Mouse (Mus musculus) 416B (cell line): ENCODE data around the gene Dut.
"Not testable (repeated sequence)": the region's sequence is repeated elsewhere in the genome, so short reads cannot be mapped to it uniquely, and the experiment has no call there.

Experiments used
- DNase-seq: peaks from one replicate; pipeline ENCODE4 v3.0.0; 2011; ENCODE audit warnings: low read depth

Gene Dut

GRCm38 (mm10) chr2:125254630-125255029 is 7.6 kb downstream of the Dut start:
- DNase-seq, result no peak

GRCm38 (mm10) chr2:125255886-125256285 is 8.9 kb downstream of the Dut start:
- no peak for DNase-seq

GRCm38 (mm10) chr2:125259230-125260120 is 12.5 kb downstream of the Dut start:
- peak; percentile 73 for DNase-seq

GRCm38 (mm10) chr2:125260326-125260725 is 13.3 kb downstream of the Dut start:
- DNase-seq, result no peak

- DNase-seq, result peak; percentile 52
Observed at GRCm38 (mm10) chr2:125263056-125263455, 16.1 kb downstream of the Dut start.

GRCm38 (mm10) chr2:125263753-125264152 is 16.8 kb downstream of the Dut start:
- no peak for DNase-seq

GRCm38 (mm10) chr2:125268876-125269275 is 21.9 kb downstream of the Dut start:
- no peak for DNase-seq

GRCm38 (mm10) chr2:125275617-125276016 is 28.6 kb downstream of the Dut start:
- no peak for DNase-seq

- no peak for DNase-seq
Observed at GRCm38 (mm10) chr2:125276692-125277091, 29.7 kb downstream of the Dut start.

GRCm38 (mm10) chr2:125278474-125278873 is 31.5 kb downstream of the Dut start:
- peak; percentile 72 for DNase-seq

- DNase-seq, result not testable (repeated sequence)
Observed at GRCm38 (mm10) chr2:125279995-125280394, 33.0 kb downstream of the Dut start.

- no peak for DNase-seq
Observed at GRCm38 (mm10) chr2:125282334-125283206, 35.6 kb downstream of the Dut start.

- DNase-seq, result no peak
Observed at GRCm38 (mm10) chr2:125285777-125286176, 38.8 kb downstream of the Dut start.

- no peak for DNase-seq
Observed at GRCm38 (mm10) chr2:125290197-125290965, 43.4 kb downstream of the Dut start.

- DNase-seq, result no peak
Observed at GRCm38 (mm10) chr2:125291101-125291500, 44.1 kb downstream of the Dut start.

GRCm38 (mm10) chr2:125292616-125293015 is 45.6 kb downstream of the Dut start:
- no peak for DNase-seq

- DNase-seq, result no peak
Observed at GRCm38 (mm10) chr2:125293969-125294491, 47.0 kb downstream of the Dut start.

- DNase-seq, result no peak
Observed at GRCm38 (mm10) chr2:125295526-125295925, 48.5 kb downstream of the Dut start.

GRCm38 (mm10) chr2:125298841-125299240 is 51.9 kb downstream of the Dut start:
- DNase-seq, result no peak

GRCm38 (mm10) chr2:125301877-125302624 is 55.1 kb downstream of the Dut start:
- no peak for DNase-seq

GRCm38 (mm10) chr2:125302625-125302924 is 55.6 kb downstream of the Dut start:
- DNase-seq, result no peak
